Mouse (Mus musculus): ENCODE measurements around the gene Dctpp1.

Dctpp1 gene

DNA sequence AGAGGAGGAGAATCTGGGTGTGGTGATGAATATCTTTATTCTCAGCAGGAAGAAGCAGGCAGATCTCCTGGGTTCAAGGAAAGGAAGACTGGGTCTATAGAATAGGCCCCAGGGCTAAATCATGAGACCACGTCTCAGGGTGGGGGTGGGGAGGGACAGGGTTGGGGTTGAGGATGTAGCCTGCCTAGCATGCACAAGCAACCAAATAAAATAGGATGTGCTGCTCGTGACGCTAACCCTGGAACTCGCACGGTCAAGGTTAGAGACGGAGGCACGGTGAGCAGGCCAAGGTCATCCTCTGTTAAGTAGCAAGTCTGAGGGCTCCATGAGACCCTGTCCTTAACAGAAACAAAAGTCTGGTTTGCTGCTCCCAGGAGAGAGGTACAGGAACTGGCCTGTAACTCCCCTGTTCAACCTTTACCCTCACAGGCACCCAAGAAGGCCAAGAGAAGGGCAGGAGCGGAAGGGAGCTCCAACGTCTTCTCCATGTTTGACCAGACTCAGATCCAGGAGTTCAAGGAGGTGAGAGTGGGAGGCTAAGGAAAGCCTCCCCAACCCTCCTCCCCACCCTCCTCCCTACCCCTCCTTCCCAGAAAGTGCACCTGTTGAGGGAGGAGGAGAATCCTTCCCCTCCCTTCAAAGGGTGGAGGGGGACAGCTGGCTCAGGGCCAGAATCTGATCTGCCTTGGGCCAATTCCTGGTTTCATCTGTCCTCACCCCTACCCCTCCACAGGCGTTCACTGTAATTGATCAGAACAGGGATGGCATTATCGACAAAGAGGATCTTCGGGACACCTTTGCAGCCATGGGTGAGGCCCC, 47.9 kb downstream of the Dctpp1 start:
- TF ChIP-seq POU5F1 (IDR thresholded peaks at IDR 0.05; ENCODE audit: borderline replicate concordance, low read length) (no peak), CTCF (conservative IDR thresholded peaks at IDR 0.05; ENCODE audit: low read length) (no peak), NANOG (IDR thresholded peaks at IDR 0.05; ENCODE audit: borderline replicate concordance, low read length) (peak; percentile 50; the same call in 1 of the 2 replicates)
- Histone ChIP-seq H3K4me3 (replicated peaks; ENCODE audit: low read length) (peak overlapping the region; percentile 79), H3K36me3 (ENCODE audit: insufficient read depth, low read length) (peaks cover 37% of the 10 kb centered on the region), H3K4me1 (replicated peaks; ENCODE audit: low read depth, low read length) (peaks cover 83% of the 10 kb centered on the region), H3K9me3 (ENCODE audit: low read length) (no peaks in the 10 kb centered on the region), H3K27me3 (ENCODE audit: insufficient read depth, low read length) (no peaks in the 10 kb centered on the region)

DNA sequence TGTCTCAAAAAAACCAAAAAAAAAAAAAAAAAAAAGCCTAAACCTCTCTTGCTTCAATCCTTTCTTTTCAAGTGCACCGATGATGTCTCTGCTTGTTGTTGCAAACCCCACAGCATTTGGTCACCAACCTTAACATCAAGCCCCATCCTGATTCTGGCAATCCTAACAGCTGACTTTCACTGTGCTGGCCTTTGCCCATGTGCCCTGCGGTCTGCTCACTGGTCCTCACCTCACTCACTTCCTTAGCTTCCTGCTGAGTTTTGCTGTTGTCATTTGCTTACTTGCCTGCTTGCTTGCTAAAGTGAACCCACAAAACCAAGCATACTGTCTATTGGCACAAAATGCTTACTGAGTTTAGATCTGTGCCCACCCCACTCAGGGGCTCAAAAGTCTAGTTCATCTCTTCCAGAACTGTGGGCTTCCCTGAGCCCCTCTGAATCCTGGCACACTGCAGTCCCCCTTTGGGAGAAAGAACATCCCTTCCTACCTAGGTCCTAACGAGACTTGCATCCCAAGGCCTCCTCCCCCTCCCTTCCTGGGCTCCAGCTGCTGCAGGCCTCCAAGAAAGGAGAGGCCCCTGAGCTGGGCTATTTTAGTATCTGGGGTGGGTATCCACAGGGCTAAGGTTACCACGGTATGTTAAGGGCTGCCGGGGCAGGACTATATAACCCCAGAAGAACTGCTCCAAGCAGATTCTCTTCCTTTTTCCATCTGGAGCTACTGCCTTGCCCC, 49.3 kb downstream of the Dctpp1 start:
- Histone ChIP-seq H3K4me3 (replicated peaks; ENCODE audit: low read length) (peak overlapping the region; percentile 79; the same call in 1 of the 2 replicates), H3K4me1 (replicated peaks; ENCODE audit: low read depth, low read length) (peaks cover 81% of the 10 kb centered on the region), H3K27me3 (ENCODE audit: insufficient read depth, low read length) (no peaks in the 10 kb centered on the region), H3K9me3 (ENCODE audit: low read length) (no peaks in the 10 kb centered on the region), H3K36me3 (ENCODE audit: insufficient read depth, low read length) (peaks cover 33% of the 10 kb centered on the region)
- no peak for TF ChIP-seq POU5F1 (IDR thresholded peaks at IDR 0.05; ENCODE audit: borderline replicate concordance, low read length)
- TF ChIP-seq NANOG (IDR thresholded peaks at IDR 0.05; ENCODE audit: borderline replicate concordance, low read length): no peak
- TF ChIP-seq CTCF (conservative IDR thresholded peaks at IDR 0.05; ENCODE audit: low read length): no peak

DNA sequence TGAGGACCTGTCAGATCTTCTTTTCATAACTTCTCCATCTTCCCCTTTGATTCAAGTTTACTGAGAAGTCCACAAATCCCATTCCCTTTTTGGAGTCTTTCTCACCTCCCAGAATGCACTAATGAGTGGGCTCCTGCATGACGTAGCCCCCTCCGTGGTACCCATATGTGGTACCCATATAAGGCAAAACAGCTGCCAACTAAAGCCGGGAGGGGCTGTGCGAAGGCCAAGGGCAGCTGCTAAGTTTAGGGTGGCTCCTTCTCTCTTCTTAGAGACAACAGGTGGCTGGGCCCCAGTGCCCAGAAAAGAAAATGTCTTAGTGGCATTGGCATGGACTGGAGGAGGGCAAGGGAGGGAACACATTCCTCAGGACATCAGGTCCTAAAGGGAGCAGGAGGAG, 50.2 kb downstream of the Dctpp1 start:
- Histone ChIP-seq H3K4me3 (replicated peaks; ENCODE audit: low read length) (peak overlapping the region; percentile 37; the same call in 1 of the 2 replicates), H3K9me3 (ENCODE audit: low read length) (no peaks in the 10 kb centered on the region), H3K36me3 (ENCODE audit: insufficient read depth, low read length) (peaks cover 33% of the 10 kb centered on the region), H3K27me3 (ENCODE audit: insufficient read depth, low read length) (no peaks in the 10 kb centered on the region), H3K4me1 (replicated peaks; ENCODE audit: low read depth, low read length) (peaks cover 81% of the 10 kb centered on the region)
- TF ChIP-seq POU5F1 (IDR thresholded peaks at IDR 0.05; ENCODE audit: borderline replicate concordance, low read length): no peak
- no peak for TF ChIP-seq CTCF (conservative IDR thresholded peaks at IDR 0.05; ENCODE audit: low read length)
- TF ChIP-seq NANOG (IDR thresholded peaks at IDR 0.05; ENCODE audit: borderline replicate concordance, low read length): no peak

DNA sequence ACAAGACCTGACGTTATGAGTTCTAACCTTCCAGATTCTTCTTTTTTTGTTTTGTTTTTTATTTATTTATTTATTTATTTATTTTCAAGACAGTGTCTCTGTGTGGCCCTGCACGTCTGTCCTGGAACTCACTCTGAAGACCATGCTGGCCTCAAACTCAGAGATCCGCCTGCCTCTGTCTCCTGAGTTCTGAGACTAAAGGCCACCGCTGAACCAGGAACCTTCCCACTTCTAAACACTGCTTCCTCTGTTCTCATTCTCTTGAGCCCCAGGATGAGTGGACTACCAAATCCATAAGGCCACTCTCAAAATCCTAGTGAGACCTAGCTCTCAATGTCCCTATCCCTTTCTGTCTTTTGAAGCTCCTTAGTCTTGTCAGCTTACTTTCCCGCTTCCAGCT, 50.7 kb downstream of the Dctpp1 start:
- no peak for TF ChIP-seq CTCF (conservative IDR thresholded peaks at IDR 0.05; ENCODE audit: low read length)
- no peak for TF ChIP-seq NANOG (IDR thresholded peaks at IDR 0.05; ENCODE audit: borderline replicate concordance, low read length)
- TF ChIP-seq POU5F1 (IDR thresholded peaks at IDR 0.05; ENCODE audit: borderline replicate concordance, low read length): no peak
- Histone ChIP-seq H3K4me1 (replicated peaks; ENCODE audit: low read depth, low read length) (peaks cover 82% of the 10 kb centered on the region), H3K4me3 (replicated peaks; ENCODE audit: low read length) (peak overlapping the region; percentile 77), H3K9me3 (ENCODE audit: low read length) (no peaks in the 10 kb centered on the region), H3K27me3 (ENCODE audit: insufficient read depth, low read length) (no peaks in the 10 kb centered on the region), H3K36me3 (ENCODE audit: insufficient read depth, low read length) (peaks cover 33% of the 10 kb centered on the region)

DNA sequence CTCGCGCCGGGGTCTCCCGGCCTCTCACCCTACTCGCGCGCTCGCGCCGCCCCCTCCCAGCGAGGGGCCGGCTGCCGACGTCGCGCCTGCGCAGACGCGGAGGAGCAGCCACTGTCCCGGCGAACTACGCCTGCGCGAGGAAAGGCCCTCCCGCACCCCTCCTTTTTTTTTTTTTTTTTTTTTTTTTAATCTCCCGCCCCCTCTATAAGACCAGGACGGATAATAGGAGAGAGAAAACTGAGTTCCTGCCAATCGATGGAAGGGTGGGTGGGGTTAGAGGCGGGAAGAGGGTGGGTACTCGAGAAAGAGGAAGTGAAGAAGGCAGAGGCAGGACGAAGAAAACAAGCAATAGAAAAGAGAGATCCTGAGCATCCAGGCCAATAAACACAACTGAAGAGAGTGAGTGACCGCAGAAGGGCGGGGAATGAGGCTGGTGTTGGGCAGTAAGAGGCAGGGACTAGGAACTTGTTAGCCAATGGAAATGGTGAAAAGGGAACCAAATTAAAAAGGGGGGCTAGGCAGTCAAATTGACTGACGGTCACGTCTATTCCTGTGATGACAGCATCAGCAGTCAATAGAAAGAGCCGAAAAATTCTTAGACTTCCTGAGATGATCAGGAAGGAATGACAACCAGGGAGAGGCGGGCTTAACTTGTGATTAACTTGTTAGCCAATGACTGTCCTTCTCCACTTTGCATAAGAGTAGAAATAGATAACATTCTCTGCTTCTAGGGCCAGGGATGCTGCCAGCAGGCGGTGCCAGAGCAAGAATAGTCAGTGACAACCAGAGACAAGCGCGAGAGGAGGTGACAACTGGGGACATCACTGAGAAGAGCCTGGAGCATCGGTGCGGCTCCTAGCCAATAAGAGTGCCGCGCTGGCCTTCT, 51.7 kb downstream of the Dctpp1 start, which contains the start of gene Mylpf:
Gene Mylpf (plus strand): TSS at position 338 of the 886 bp plus-strand sequence.
- H3K4me3 ChIP-seq (replicated peaks; ENCODE audit: low read length): peak within 1 kb of the TSS; percentile 95
- H3K27me3 ChIP-seq (ENCODE audit: insufficient read depth, low read length): no peaks in the 10 kb centered on the region
- TF ChIP-seq POU5F1 (IDR thresholded peaks at IDR 0.05; ENCODE audit: borderline replicate concordance, low read length) (no peak), CTCF (conservative IDR thresholded peaks at IDR 0.05; ENCODE audit: low read length) (peak; percentile 16; the same call in 1 of the 2 replicates)
- no peaks in the 10 kb centered on the region for H3K9me3 ChIP-seq (ENCODE audit: low read length)
- peaks cover 32% of the 10 kb centered on the region for H3K36me3 ChIP-seq (ENCODE audit: insufficient read depth, low read length)
- H3K4me1 ChIP-seq (replicated peaks; ENCODE audit: low read depth, low read length): peaks cover 82% of the 10 kb centered on the region

DNA sequence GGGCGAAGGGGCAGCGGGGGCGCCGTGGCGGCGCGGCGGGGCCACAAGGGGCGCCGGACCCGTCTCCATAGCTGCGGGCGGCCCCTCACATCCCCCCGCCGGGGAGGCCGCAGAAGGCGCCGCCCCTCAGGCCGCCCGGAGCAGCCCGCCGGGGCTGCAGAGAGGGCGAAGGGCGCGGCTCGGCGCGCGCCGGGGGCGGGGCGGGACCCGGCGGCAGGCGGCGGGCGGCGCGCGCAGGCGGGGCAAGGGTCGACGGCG, 52.3 kb downstream of the Dctpp1 start, which contains the start of gene Tbc1d10b:
Gene Tbc1d10b (minus strand): TSS at position 174 of the 258 bp plus-strand sequence.
- TF ChIP-seq POU5F1 (IDR thresholded peaks at IDR 0.05; ENCODE audit: borderline replicate concordance, low read length): no peak
- TF ChIP-seq NANOG (IDR thresholded peaks at IDR 0.05; ENCODE audit: borderline replicate concordance, low read length): no peak
- peak within 1 kb of the TSS; percentile 95 for H3K4me3 ChIP-seq (replicated peaks; ENCODE audit: low read length)
- H3K36me3 ChIP-seq (ENCODE audit: insufficient read depth, low read length): peaks cover 34% of the 10 kb centered on the region
- H3K4me1 ChIP-seq (replicated peaks; ENCODE audit: low read depth, low read length): peaks cover 82% of the 10 kb centered on the region
- H3K27me3 ChIP-seq (ENCODE audit: insufficient read depth, low read length): no peaks in the 10 kb centered on the region
- H3K9me3 ChIP-seq (ENCODE audit: low read length): no peaks in the 10 kb centered on the region

DNA sequence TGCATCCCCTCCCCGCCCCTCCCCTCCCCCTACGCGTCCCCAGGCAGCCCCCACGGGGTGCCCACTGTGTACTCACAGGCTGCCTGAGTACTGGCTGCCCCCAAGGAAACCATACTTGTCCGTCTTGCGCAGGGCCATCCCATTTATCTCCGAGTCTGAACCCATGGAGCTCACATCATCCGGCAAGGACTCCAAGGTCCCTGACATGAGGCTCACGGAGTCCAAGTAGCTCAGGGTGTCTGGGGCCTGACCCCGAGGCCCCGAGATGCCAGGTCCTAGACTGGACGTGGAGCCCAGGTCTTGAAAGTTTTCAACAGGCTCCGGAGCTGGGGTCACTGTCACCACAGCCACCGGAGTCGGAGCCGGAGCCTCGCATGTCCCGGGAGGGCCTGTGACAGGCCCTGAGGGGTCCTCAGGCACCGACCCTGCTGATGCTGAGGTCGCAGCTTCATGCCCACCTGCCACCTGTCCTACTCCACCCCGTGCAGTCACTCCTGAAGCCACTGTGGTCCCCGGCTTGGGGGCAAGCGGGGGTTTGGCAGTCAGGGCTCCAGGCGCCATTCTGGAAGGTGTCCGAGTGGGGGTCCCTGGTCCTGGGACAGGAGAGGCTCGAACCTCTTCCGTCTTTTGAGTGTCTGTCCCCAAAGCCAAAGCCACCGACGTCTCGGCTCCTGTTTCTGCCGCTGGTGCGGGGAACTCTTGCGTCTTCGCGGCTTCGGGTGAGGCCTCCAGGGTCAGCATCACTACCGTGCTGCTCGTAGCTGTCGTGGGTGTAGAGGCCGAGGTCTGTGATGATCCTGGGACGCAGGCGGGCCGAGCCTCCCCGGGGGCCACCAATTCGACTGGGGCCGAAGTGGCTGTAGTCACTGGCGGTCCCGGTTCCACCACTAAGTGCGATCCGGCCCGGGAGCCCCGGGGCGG, 52.9 kb downstream of the Dctpp1 start:
- Histone ChIP-seq H3K4me1 (replicated peaks; ENCODE audit: low read depth, low read length) (peaks cover 82% of the 10 kb centered on the region), H3K4me3 (replicated peaks; ENCODE audit: low read length) (peak overlapping the region; percentile 95), H3K27me3 (ENCODE audit: insufficient read depth, low read length) (no peaks in the 10 kb centered on the region), H3K36me3 (ENCODE audit: insufficient read depth, low read length) (peaks cover 37% of the 10 kb centered on the region), H3K9me3 (ENCODE audit: low read length) (no peaks in the 10 kb centered on the region)
- no peak for TF ChIP-seq CTCF (conservative IDR thresholded peaks at IDR 0.05; ENCODE audit: low read length)
- TF ChIP-seq NANOG (IDR thresholded peaks at IDR 0.05; ENCODE audit: borderline replicate concordance, low read length): no peak
- no peak for TF ChIP-seq POU5F1 (IDR thresholded peaks at IDR 0.05; ENCODE audit: borderline replicate concordance, low read length)
